Comparison of ENCODE assay signal across 24 mouse cellular contexts in genomic region chr1:126264931-126265330, GRCm38 (mm10).
A peak's percentile ranks its signal among the peaks of the same experiment; 100 is the strongest.
DNase-seq lines count a peak whose midpoint lies in the region; ATAC-seq lines count a peak whose summit lies in the region.
"Had no signal": no experiment of that assay in that cellular context is flagged by ENCODE, and none has a peak within 500 bp of the region (broad histone marks: within the 10 kb centered on the region; RNA-seq: fewer than 3 reads in every experiment).

No protein-coding gene starts in this region.

- DNase-seq in layer of hippocampus, adult 11-12 months (ENCODE audit: low spot score) = peak; percentile 9
- DNase-seq in layer of hippocampus, postnatal 14 days (ENCODE audit: low spot score in 2 of 2) = no peak
- DNase-seq in neural tube, embryonic 10.5 days (ENCODE audit: extremely low spot score, low spot score) = no peak
- peak; percentile 26 to 66 for DNase-seq in left cerebral cortex, postnatal 14 days (ENCODE audit: low spot score in 2 of 2)
- peak; percentile 76 for DNase-seq in telencephalon, adult 2 months (ENCODE audit: low read depth, low spot score)
- DNase-seq in yolk sac, embryonic 10.5 days (ENCODE audit: low spot score) = no peak
- DNase-seq: adrenal gland, postnatal 36 days; cerebellum, adult 2 months; gastrocnemius, postnatal 10 days; heart, adult 18-20 months; kidney, adult 9 months; kidney, postnatal 4 days; lung, adult 2 months; retina, postnatal 1 day had no signal

- ATAC-seq in neural tube, embryonic 15.5 days (ENCODE audit: low FRiP score) = no peak
- ATAC-seq: forebrain, embryonic 15.5 days; intestine, embryonic 15.5 days; liver, embryonic 12.5 days; midbrain, embryonic 15.5 days had no signal

- H3K9ac ChIP-seq in neural tube, embryonic 15.5 days (replicated peaks) = no peak overlapping the region
- H3K9ac ChIP-seq: embryonic facial prominence, embryonic 12.5 days; forebrain, embryonic 15.5 days; heart, embryonic 13.5 days; hindbrain, embryonic 14.5 days; intestine, embryonic 15.5 days; limb, embryonic 12.5 days; liver, embryonic 12.5 days; midbrain, embryonic 15.5 days had no signal

- no peaks in the 10 kb centered on the region for H3K27me3 ChIP-seq in neural tube, embryonic 15.5 days (replicated peaks)
- H3K27me3 ChIP-seq: embryonic facial prominence, embryonic 12.5 days; forebrain, embryonic 15.5 days; heart, embryonic 13.5 days; intestine, embryonic 15.5 days; limb, embryonic 12.5 days; liver, embryonic 12.5 days; megakaryocyte, embryonic 14.5 days; midbrain, embryonic 15.5 days had no signal

- H3K4me1 ChIP-seq in neural tube, embryonic 15.5 days = peaks cover 9% of the 10 kb centered on the region
- H3K4me1 ChIP-seq: embryonic facial prominence, embryonic 12.5 days; forebrain, embryonic 15.5 days; intestine, embryonic 15.5 days; limb, embryonic 12.5 days; liver, embryonic 12.5 days; midbrain, embryonic 15.5 days had no signal

- no peaks in the 10 kb centered on the region for H3K36me3 ChIP-seq in neural tube, embryonic 15.5 days
- H3K36me3 ChIP-seq: embryonic facial prominence, embryonic 12.5 days; forebrain, embryonic 15.5 days; heart, embryonic 13.5 days; intestine, embryonic 15.5 days; limb, embryonic 12.5 days; liver, embryonic 12.5 days; midbrain, embryonic 15.5 days had no signal

- intact Hi-C loops in left cerebral cortex, postnatal 14 days (cut with DNase I) = no loop called here

- H3K4me3 ChIP-seq in neural tube, embryonic 15.5 days (replicated peaks) = no peak overlapping the region
- H3K4me3 ChIP-seq: embryonic facial prominence, embryonic 12.5 days; forebrain, embryonic 15.5 days; heart, embryonic 13.5 days; intestine, embryonic 15.5 days; limb, embryonic 12.5 days; liver, embryonic 12.5 days; megakaryocyte, embryonic 14.5 days; midbrain, embryonic 15.5 days had no signal

- peak overlapping the region; percentile 49 for H3K27ac ChIP-seq in neural tube, embryonic 15.5 days (replicated peaks)
- H3K27ac ChIP-seq: embryonic facial prominence, embryonic 12.5 days; forebrain, embryonic 15.5 days; heart, embryonic 13.5 days; hindbrain, embryonic 14.5 days; intestine, embryonic 15.5 days; limb, embryonic 12.5 days; liver, embryonic 12.5 days; midbrain, embryonic 15.5 days had no signal

- 0 out of 2 replicates have a peak overlapping the region, but pooled peaks have one; percentile 13 for H3K4me2 ChIP-seq in neural tube, embryonic 15.5 days
- H3K4me2 ChIP-seq: embryonic facial prominence, embryonic 12.5 days; forebrain, embryonic 15.5 days; heart, embryonic 13.5 days; hindbrain, embryonic 14.5 days; intestine, embryonic 15.5 days; limb, embryonic 12.5 days; liver, embryonic 12.5 days; midbrain, embryonic 15.5 days had no signal

- no peaks in the 10 kb centered on the region for H3K9me3 ChIP-seq in neural tube, embryonic 15.5 days (replicated peaks)
- H3K9me3 ChIP-seq: embryonic facial prominence, embryonic 12.5 days; forebrain, embryonic 15.5 days; heart, embryonic 13.5 days; intestine, embryonic 15.5 days; limb, embryonic 12.5 days; liver, embryonic 12.5 days; megakaryocyte, embryonic 14.5 days; midbrain, embryonic 15.5 days had no signal

- 35% methylated on average over 5 of the region's 5 CpGs for WGBS in neural tube, embryonic 15.5 days

Comparison
In these comparisons a context has a peak if more than half of its experiments do, and no peak if none do; other contexts are left out.
1. DNase-seq: peak in layer of hippocampus, adult 11-12 months (single experiment), left cerebral cortex, postnatal 14 days (2 of 2) and telencephalon, adult 2 months (single experiment); none in layer of hippocampus, postnatal 14 days (0 of 2), neural tube, embryonic 10.5 days (single experiment) and yolk sac, embryonic 10.5 days (single experiment).